Mouse (Mus musculus) kidney, adult 8-10 months (tissue): ENCODE results near the gene Ccl3.

Experiments used
- DNase-seq, 2 experiments: peaks; one replicate each; pipeline ENCODE4 v3.0.0; 2022

Ccl3 gene

DNA sequence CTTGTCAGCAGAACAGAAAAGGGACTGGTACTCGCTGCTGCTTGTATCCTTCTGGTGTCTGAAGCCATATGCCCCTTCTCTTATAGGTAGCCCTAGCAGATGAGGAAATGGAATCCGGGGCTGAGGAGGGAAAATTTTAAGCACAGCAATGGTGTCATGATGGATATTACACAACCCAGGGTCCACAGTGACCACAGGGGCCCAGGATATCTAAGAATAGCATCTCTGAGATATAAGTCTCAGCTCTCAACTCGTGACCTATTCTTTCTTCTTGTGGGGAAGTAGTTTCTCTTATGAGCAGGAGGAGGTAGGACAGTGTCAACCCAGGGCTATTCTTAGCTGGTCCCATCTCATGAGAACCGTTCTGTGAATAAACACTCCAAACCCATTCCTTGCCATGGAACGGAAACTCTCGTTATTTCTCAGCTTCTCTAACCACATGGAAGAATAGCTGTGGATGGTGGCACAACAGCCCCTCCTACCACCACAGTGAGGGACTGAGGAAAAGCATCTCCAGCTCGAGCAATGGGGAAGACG lies at the start of gene Ccl3:
TSS of gene Ccl3 (minus strand) at position 51 of the 537 bp plus-strand sequence.
- no peak for DNase-seq

DNA sequence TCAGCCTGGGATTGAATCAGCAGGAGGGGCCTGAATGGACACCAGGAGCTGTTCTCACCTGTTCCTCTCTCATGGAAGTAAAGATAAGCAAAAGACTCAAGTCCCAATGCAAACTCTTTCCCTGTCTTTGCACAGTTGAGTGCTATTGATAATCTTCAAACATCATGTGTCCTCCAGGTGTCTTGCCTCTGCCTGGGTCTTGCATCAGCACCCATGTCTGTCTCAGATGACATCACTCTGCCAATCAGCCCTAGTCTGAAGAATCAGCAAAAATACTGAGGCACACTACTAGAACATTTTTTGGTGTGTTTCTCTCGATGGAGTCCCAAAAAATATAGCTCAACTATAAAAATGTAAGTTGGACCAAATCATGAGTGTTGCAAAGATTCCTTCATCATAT lies 42.9 kb upstream of the Ccl3 start:
- DNase-seq = no peak

DNA sequence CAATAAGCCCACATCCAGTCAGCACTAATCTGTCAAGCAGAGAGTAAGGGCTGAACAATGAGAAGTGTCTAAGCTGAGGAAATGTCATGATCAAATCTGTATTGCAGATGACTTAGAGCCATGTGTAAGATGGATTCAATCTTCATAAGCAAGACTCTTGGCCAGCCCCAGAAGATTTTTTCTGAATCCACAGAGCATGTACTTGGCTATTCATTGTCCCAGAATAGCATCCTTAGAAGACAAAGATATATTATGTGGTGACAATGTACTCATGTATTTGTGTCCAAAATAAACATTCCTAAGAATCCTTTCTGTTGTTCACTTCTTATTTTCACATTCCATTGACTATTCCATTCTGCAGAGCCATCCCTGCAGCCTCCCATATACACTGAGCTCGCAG lies 40.8 kb upstream of the Ccl3 start:
- no peak for DNase-seq

DNA sequence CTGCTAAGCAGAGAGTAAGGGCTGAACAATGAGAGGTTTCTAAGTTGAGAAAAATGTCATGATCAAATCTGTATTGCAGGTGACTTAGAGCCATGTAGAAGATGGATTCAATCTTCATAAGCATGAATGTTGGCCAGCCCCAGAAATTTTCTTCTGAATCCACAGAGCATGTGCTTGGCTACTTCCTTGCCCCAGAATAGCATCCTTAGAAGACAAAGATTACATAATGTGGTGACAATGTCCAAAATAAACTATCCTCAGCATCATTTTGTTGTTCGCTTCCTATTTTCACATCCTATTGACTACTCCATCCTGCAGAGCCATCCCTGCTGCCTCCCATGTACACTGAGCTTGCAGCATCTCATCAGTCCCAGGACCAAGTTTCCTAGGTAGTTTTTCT lies 26.5 kb upstream of the Ccl3 start:
- DNase-seq = no peak

DNA sequence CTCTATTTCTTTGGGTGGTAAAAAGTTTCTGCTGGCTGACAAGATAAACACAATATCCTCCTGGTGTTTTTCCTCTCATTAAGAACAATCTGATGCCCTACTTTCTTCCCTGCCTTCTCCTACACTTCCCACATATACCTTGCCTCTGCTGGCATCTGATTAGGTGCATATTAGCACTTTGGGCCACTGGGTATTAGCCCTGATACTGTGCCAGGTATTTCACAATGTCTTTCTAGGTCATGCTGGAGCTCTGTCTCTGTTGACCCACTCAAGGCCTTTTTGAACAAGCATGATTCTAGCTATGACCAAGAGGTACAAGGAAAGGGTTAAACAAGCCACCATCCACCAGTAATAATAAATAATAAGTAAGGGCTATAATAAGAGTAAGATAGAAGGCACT lies 22.6 kb upstream of the Ccl3 start:
- no peak for DNase-seq

DNA sequence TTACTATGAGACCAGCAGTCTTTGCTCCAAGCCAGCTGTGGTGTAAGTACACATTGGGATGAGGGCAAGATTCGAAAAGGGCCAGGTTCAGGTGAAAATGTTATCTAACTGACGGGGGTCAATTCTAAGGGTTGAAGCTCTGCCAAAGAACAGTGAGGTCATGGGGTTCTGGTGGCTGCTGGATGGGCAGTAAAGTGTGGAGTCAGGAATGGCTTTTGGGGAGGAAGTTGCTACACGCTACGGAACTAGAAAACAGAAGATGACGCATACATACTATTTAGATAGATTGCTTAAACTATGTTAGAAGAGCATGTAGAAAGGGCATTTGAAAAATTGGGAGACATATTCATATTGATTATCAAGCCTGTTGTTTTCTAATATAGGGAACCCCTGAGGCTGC lies 14.4 kb upstream of the Ccl3 start:
- DNase-seq = no peak

DNA sequence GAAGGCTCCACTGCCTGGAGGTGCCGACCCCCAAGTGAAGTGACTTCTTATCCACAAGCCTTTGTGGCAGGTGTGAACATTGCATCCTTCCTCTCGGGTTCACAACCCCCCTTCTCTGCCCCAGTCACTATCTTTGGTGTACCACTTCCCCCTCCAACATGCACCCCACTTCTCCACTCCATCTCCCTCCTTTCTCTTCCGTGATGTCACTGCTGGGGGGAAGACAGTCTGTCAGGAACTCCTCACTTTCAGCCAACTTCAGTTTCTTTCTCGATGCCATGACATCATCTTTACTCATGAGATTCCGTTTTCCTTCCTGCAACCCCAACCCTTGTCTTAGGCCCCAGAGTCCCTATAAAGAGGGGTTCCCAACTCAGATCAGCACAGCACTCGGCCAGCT lies 13.0 kb upstream of the Ccl3 start, which contains the start of gene Ccl4:
TSS of gene Ccl4 (plus strand) at position 381 of the 400 bp plus-strand sequence.
- no peak for DNase-seq

DNA sequence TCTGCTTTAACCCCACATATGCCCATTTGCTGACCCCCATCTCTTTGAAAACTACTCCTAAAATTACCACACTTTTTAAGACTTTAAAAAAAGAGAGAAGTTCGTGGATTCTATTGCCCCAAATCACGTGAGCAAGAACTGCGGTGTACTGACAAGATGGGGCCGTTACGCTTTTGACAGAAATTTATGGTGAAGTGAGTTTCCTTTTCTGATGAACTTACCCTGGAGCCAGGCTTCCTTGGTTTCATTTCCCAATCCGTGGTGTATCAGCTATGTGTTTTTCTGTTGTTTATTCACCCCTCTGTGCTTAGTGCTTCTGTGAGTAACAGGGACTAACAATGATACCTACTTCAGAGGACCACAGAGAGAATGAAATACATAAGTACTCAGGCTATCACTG lies 9.6 kb upstream of the Ccl3 start:
- no peak for DNase-seq

DNA sequence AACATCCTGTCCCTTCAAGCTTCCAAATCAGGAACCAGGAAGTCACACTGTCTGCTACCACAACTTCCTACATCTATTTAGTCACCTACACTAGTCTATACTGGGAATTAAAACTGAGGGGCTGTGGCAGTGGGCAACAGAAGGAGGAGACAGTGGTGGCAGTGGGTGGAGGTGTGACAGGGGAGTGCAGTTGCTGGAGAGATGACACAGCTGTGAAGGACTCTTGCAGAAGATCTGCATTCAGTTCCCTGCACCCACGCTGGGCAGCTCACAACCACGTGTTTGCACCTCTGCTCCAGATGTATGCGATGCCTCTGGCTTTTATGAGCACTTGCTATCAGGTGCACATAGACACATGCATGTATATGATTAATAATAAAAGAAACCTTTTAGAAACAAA lies 8.4 kb upstream of the Ccl3 start:
- DNase-seq = no peak

DNA sequence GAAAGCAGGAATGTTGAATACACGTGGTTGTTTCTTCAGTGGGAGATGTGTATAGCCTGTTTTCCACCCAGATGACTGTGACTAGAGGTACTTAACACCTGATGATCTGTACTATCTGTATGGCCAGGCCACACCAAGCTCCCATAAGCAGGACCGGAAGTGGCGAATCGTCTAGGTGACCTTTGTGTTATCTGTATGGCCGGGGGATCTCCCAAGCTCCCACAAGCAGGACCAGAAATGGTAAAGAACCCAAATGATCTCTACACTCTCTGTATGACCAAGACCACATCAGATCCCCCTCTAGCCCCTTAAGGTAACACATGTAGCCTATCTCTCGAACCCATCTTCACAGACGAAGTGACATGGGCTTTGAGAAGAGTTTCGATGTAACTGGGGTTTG lies 5.5 kb upstream of the Ccl3 start:
- DNase-seq = no peak

DNA sequence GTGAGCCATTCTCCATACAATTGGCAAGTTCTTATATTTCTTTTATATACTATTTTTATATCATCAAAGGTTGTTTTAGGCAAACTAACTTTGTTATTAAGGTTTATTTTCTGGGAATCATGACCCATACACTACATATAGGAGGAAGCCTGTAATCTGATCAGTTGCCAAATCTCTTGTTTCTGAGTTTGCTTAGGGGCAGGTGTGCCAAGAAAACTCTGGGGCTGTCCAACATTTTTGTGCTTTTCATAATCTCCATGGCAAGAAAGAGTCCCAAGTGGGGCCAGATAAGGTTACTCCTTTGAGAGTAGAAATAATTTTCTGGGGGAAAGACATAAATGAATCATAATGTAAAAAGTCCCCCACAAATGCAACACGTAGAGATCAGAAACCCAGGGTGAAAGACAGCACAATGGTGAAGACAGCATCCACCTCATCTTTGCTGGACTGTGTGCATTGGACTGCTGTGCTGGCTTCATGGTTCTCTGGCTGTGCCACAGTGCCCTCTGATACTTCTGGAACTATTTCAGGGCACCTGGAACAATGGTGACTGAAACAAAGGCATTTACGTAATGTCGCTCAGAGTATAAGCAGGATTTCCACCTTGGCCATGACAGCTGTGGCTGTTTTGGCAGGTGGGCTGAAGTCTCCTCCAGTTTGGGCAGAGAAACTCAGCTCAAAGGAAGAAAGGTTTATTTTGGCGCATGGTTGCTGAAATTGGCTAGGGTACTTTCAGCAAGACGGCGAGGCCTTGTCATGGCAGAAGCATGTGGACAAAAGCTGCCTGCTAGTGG lies 2.6 kb downstream of the Ccl3 start:
- DNase-seq = no peak

DNA sequence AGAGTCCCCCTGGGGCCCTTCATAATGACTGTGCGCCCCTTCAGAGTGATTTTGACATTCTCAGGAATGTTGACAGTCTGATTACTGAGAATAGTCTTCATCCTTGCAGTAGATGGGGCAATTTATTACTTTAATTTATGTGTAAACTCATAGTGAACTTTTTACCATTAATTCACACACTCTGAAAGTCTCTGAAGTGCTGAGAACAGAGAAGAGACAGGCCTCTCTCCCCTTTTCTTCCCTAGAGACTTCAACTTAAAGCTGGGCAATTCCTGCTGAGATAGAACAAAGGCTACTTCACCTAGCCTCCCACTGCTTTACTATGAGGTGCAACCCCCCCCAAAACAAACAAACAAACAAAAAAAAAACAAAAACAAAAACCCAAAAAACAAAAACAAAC lies 3.6 kb downstream of the Ccl3 start, which contains the start of gene Rpl9-ps1:
TSS of gene Rpl9-ps1 (minus strand) at position 101 of the 400 bp plus-strand sequence.
- no peak for DNase-seq

DNA sequence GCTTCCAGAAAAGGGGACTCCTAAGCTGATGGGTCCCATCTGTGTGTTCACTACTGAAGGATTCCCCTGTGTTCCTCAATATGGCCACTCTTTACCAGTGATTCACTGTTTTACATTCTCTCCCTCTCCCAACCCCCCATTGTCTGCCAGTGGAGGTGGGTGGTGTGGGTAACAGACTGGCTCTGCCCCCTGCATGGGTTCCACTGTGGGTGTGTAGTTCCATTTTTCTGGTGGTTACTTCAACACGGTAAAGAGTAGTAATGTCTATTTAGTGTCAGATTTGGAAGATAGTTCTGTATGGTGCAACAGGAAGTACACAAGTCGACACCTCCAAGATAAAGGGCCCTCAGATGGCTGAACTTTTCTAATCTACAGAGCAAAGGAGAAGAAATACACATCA lies 7.9 kb downstream of the Ccl3 start:
- DNase-seq = no peak

DNA sequence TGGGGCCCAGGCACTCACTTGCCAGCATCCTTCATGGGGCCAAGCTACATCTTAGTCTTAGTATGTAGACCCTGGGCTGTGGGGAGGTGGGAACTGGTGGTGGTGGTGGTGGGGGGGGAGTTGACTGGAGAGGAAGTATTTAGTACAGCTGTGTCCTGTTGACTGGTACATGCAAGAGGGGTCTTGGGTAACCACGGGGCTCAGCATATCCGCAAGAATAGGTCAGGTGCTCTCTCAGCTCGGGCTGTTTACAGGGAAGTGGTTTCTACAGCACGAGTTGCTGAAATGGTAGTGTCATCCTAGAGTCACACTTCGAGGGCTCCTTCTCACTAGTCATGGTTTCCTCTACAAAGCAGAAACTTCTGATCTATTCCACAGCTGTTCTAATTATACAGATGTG lies 9.0 kb downstream of the Ccl3 start:
- DNase-seq = no peak

DNA sequence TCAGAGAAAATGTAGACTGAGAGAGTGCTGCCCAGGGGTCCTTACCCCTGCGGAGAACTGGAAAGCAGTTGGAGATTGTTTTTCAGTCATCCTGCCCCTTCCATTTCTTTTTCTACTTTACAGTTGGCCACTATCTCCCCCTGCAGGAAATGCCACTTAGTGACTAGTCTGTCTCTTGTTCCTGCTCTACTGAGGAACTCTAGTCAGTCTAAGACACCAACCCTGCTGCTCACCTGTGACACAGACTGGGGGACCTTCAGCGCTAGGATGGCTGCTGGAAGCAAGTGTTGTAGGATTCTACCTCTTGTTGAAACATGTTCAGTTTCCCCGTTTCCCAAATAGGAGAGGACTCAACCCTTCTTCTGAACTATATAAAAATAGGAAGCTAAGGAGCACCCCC lies 9.6 kb downstream of the Ccl3 start:
- no peak for DNase-seq

DNA sequence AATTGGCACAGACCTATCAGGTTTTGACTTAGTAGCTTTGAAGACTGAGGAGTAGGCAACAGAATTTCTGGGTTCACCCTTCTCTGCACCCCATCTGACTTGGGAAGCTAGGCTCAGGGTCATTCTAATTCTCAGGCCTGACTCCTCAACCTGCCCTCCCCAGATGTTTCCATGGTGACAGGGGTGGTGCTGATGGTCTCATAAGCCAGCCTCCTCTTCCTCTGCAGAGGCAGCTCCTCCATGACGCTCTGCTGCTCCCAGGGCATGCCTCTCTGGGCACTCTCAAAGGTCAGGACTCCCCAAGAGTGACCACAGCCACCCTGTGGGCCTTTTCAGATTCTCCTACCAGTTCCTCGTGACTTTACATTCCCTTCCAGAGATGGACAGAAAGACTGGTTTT lies 10.2 kb downstream of the Ccl3 start:
- no peak for DNase-seq

DNA sequence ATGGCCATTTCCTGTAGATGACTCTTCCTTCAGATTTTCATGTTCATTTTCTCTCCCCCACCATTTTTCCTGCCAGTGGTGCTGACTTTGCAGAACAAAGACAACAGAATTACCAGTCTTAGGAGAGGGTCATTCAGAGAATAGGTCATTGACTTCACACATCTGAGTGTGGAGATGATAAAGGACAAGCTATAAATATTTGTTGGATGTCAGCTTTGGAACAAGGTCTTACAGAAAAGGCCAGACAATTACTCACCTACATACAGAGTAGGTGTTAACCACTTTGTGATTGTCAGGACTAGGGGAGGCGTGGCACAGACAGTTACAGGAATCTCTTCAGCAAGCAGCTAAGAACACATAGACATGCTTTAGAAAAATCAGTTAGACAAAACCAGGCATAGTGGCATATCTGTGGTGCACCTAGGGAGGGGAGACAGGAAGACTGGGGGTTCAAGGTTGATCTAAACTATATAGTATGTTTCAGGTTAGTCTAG lies 12.4 kb downstream of the Ccl3 start:
- no peak for DNase-seq

DNA sequence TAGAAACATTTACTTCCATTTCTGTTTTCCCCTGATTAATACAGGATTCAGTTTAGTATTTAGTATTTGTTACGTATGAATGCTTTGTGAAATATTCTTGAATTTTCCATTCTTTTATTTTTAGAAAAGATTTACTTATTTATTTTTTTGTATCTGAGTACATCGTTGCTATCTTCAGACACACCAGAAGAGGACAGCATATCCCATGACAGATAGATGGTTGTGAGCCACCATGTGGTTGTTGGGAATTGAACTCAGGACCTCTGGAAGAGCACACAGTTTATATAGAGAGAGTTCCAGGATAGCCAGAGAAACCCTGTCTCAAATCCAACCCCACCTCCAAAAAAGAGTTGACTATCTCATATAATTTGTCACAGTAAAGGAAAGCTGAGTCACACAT lies 14.3 kb downstream of the Ccl3 start:
- DNase-seq = no peak

DNA sequence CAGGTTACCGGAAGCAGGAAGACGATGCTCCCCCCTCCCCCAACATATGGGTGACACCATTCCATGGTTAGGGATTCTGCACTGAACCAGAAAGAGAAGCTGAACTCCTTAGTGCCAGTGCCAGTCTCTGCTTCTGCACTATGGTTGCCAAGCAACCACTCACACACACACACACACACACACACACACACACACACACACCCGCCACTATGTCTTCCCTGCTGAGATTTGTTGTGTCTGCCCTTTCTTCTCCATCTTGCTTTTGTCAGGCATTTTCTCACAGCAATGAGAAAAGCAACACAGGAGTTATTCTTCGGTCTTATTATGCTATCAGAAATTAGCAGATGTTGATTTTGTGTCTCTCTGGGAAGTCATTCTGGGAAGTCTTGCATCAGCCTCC lies 14.7 kb downstream of the Ccl3 start:
- DNase-seq = no peak

DNA sequence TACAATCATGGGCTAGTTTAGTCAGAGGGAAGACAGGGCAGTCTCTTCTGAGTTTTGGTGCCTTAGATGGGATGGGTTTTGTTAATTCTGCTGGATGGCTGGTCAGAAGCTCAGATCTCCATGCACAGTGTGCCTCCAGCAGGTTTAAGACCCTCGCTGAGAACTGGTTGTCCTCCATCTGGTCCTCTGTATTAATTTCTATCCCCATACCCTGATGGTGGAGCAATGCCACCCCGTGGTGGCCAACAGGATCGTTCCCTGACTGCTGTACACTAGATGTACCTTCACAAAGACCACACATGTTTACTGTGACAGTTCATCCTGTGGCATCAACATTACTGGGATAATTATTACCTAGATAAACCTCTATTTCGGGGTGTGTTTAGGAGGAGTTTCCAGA lies 16.4 kb downstream of the Ccl3 start:
- DNase-seq = peak in 1 of 2 experiments; percentile 31

DNA sequence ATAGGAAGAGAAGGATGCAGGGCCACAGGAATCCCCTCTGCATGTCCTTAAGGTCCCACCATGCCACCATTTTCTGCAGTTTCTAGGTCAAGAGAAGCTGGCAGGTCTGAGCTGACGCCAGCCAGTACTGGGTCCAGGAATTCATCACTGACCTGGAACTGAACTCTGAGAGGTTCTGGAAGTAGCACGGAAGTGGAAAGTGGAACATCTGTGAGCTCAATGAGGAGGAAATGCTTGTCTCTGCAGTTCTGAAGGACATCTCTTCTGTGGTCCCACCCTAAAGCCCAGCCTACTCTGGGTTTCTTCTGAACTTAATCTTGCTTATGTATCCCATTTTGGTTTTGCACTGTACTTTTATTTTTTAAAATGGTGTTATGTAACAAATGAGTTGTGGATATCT lies 18.1 kb downstream of the Ccl3 start:
- no peak for DNase-seq

DNA sequence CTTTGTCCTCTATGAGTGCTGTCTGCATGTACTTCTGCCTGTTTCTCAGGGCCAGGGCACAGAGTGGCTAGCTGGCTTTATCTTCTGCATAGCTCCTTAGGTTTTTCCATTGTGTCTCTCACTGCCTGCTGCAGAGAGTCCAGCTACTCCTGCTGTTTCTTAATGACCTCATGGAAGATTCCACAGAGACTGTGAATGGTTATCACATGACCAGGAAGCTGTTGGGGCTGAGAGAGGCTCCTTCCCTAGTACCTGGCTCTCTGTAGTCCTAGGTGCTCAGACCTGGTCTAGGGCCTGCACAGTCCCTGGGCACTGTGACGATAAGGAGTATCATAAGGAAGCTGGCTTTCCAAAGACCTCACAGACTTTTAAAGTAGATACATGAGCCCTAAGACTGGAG lies 18.5 kb downstream of the Ccl3 start:
- peak in 1 of 2 experiments; percentile 15 for DNase-seq

DNA sequence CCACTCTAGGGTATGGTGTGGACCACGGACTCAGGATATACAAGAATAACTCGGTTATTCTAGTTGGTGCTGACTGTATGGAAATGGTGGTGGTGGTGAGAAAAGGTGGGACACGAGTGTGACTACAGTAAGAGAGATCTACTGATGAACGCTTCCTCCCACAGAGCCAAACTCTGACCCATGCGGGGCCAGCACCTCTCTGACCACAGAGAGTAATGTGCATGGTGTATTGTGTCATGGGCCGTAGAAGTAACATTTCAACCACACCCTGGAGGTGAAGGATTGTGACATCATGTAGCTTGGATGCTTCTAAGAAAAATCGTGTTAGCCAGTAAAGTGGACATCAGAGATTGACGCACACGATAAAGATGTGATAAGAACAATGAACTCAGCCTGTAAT lies 20.3 kb downstream of the Ccl3 start:
- DNase-seq = no peak

DNA sequence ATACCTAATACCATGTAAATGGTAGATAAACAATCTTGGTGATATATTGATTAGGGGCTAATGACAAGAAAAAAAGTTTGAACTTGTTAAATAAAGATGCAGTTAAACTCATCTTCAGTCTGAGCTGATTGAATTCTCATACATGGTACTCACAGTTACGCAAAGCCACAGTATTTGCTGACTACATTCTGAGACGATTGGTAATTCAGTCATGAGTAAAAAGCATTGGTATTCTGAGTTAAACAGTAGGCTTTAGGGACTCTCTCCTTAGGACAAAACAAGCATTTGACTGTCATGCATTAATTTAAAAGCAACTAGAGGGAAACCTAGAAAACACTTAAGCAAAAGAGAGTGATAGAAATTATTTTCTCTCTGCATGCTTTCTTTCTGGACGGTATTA lies 25.6 kb downstream of the Ccl3 start:
- no peak for DNase-seq

DNA sequence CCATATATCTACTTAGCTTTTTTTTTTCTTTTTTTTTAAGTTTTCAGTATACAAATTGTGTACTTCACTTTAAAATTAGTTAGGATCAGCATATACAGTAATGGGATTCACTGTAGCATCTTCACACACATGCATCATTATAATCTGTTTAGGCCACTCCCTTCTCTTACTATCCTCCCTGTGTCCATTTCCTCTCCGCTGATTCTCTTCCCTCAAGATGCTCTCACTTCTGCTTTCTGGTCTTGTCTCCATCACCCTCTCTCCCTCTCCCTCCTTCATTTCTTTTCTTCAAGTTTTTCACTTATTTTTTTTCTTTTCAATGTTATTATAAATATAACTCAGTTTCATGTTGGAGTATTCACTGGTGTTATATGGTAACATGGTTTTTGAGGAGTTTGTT lies 30.1 kb downstream of the Ccl3 start:
- no peak for DNase-seq
